Mouse (Mus musculus) bone marrow, adult 2 months (tissue): Measurements from ENCODE around the gene Gimap9. TPM values are rescaled to one million over a fixed set of nuclear protein-coding genes. Genes with fewer than 3 reads are reported as not detected.

ENCODE experiments used
- H3K27ac ChIP-seq: fragments of 200-500 bp; 2 replicates; pipeline ENCODE4 v1.5.1; 2012; ENCODE audit warnings: low read depth, mild to moderate bottlenecking, control low read depth, inconsistent platforms, low read length; ENCODE audit not compliant: control insufficient read depth, poor library complexity, insufficient read depth
- H3K4me1 ChIP-seq: fragments of 200-500 bp; 2 replicates; pipeline ENCODE4 v1.6.1; 2011; ENCODE audit warnings: low read length; ENCODE audit not compliant: control insufficient read depth, insufficient read depth
- H3K4me3 ChIP-seq: fragments of 200-500 bp; replicated peaks from 2 replicates; pipeline ENCODE3; 2011; ENCODE audit warnings: mild to moderate bottlenecking, low read depth, low read length, control low read depth; ENCODE audit not compliant: control insufficient read depth
- CTCF ChIP-seq: fragments of 200-500 bp; IDR thresholded peaks from 2 replicates; pipeline ENCODE4 v1.5.1; 2011; ENCODE audit warnings: low read length, control low read depth; ENCODE audit not compliant: control insufficient read depth, insufficient read depth
- POLR2A ChIP-seq: fragments of 200-500 bp; IDR thresholded peaks from 2 replicates; pipeline ENCODE4 v1.6.1; 2011; ENCODE audit warnings: low read depth, mild to moderate bottlenecking, control low read depth, low read length, borderline replicate concordance; ENCODE audit not compliant: control insufficient read depth
- WGBS: fragments of 180-500 bp; shearing (Covaris S2); methylation state at CpG from one replicate; pipeline ENCODE4 v1.1.7; 2018; 5-methylcytosine and 5-hydroxymethylcytosine counted together
- polyA plus RNA-seq: library from polyadenylated mRNA; stranded (reverse); fragments of >200 nt; gene quantifications from 2 replicates; pipeline ENCODE4 v1.2.4, GENCODE M21; 2011; ENCODE audit warnings: low replicate concordance; ENCODE audit not compliant: missing spikeins, insufficient read depth, insufficient read length

Gene Gimap9
- polyA plus RNA-seq, 1 experiment: 26.0 TPM

DNA sequence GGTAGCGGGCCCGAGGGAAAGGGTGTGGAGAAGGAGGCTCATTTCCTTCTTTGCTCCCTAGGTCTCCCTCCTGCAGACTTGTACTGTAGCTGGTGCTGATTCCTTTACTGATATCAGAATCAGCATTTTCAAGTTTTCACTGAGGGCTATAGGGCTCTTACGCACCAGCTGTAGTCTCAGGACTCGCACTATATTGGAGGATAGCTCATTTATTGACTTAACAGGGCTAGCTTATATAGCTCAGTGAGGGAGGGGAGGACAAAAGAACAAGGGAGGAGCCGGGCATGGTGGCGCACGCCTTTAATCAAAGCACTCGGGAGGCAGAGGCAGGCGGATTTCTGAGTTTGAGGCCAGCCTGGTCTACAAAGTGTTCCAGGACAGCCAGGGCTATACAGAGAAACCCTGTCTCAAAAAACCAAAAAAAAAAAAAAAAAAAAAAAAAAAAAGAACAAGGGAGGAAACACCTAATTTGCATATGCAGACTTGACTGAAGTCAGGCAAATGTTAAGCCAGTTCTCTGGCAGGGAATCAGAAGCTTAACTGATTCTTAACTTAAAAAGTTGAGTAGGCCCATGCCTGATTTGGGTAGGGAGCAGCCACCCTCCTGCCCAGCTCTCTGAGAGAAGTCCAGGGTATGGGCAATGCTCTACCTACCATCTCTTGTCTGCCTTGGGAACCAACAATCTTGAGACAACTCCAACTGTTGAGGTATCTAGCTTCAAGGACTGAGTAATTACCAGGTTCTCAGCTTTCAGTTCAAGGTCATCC, 1.5 kb upstream of the Gimap9 start:
- Histone ChIP-seq H3K27ac (peak overlapping the region; percentile 77; the same call in 1 of the 2 replicates), H3K4me1 (peaks cover 6% of the 10 kb centered on the region; the same call in 1 of the 2 replicates), H3K4me3 (no peak overlapping the region)
- 80% methylated on average over 9 of the region's 9 CpGs for WGBS
- TF ChIP-seq POLR2A: no peak
- TF ChIP-seq CTCF: no peak

DNA sequence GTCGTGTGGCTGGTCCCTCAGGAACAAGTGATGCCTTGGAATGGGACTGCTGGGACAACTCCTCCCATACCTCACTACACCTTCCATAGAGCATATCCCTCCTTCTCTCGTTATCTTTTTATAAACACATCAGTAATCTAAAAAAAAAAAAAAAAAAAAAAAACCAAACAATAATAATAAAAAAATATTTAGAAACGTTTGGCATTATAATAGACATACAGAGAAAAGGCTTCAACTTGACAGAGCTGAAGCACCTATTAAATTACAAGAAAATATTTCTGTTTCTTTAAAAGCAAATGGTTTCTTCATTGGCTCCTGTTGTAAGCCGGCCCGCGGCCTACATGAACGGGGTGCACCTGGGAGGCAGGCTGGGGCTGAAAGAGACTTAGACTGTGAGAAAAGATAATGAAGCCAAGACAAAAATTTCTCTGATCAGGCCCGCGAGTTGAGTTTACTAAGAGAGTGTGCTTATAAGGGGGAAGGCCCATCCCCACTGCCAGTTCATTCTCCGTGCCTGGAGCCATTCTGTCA, 464 bp upstream of the Gimap9 start:
- 25% methylated on average over 10 of the region's 10 CpGs for WGBS
- Histone ChIP-seq H3K27ac (peak overlapping the region; percentile 75), H3K4me1 (peaks cover 6% of the 10 kb centered on the region; the same call in 1 of the 2 replicates), H3K4me3 (peak overlapping the region; percentile 64)
- TF ChIP-seq POLR2A: no peak
- TF ChIP-seq CTCF: no peak

DNA sequence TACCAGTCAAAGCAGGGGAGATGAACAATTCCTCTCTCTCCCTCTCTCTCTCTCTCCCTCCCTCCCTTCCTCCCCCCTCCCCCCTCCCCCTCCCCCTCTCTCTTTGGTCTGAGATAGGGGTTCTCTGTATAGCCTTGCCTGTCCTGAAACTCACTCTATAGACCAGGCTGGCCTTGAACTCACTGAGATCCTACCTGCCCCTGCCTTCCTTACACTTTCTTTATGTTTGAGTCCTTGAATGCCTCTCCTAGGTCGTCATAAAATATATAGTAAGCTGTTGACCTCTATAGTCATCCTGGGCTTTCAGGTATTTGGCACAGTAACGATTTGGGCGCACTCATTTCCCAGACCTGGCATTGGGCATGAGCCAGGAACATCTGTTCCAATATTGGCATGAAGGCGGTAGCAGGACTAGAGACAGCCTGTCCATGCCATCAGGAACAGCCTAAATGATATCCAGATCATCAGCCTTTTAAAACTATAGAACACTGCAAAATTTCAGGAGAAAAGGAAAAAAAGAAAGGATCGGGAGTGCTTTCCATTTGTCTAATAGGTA, 1.0 kb downstream of the Gimap9 start:
- H3K4me1 ChIP-seq: peaks cover 6% of the 10 kb centered on the region; the same call in 1 of the 2 replicates
- H3K27ac ChIP-seq: peak overlapping the region; percentile 30; the same call in 1 of the 2 replicates
- no peak for TF ChIP-seq POLR2A
- TF ChIP-seq CTCF: no peak
- 49% methylated on average over 5 of the region's 5 CpGs for WGBS
- peak overlapping the region; percentile 50 for H3K4me3 ChIP-seq

DNA sequence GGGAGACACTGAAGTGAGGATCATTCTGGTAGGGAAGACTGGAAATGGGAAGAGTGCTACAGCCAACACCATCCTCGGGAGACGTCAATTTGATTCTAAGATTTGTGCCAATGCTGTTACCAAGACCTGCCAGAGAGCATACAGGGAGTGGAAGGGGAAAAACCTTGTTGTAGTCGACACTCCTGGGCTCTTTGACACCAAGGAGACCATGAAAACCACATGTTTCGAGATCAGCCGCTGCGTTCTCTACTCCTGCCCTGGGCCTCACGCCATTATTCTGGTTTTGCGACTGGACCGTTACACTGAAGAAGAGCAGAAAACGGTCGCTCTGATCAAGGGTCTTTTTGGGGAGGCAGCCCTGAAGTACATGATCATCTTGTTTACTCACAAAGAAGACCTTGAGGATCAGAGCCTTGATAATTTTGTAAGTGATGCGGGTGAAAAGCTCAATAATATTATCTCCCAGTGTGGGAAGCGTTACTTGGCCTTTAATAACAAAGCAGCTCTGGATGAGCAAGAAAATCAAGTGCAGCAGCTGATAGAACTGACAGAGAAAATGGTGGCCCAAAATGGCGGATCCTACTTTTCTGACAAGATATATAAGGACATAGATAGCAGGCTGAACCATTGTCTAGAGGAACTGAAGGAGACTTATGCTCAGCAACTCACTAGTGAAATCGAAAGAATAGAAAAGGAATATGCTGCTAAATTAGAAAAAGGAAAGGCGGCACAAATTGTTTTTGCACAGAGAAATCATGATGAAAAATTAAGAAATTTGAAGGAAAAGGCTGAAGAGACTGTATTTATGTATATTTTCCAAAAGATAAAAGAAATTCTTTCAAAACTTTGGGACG, 1.8 kb downstream of the Gimap9 start:
- Histone ChIP-seq H3K27ac (no peak overlapping the region; the same call in 1 of the 2 replicates), H3K4me3 (peak overlapping the region; percentile 12), H3K4me1 (peaks cover 6% of the 10 kb centered on the region; the same call in 1 of the 2 replicates)
- WGBS: 75% methylated on average over 17 of the region's 17 CpGs
- TF ChIP-seq CTCF (no peak), POLR2A (no peak)

DNA sequence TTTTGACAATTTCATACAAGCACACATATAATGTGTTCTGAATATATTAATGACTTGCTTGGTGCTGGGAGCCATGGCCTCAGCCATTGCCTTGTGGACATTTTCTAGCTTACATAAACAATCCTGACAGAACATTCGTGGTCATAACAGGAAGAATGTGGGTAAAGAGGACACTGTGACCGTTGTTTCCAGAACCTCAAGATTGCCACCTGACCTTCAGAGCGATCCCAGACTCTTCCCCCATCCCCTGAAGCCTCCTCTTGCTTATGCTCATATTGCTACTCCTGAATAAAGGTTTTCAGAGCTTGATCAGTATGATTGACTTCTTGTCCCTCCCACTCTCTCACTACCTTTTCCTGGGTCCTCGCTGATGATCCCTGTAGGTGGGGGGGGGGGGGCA, 2.5 kb downstream of the Gimap9 start:
- H3K27ac ChIP-seq: no peak overlapping the region
- TF ChIP-seq CTCF (no peak), POLR2A (no peak)
- no peak overlapping the region for H3K4me3 ChIP-seq
- 18% methylated on average over 4 of the region's 4 CpGs for WGBS
- peaks cover 6% of the 10 kb centered on the region; the same call in 1 of the 2 replicates for H3K4me1 ChIP-seq

DNA sequence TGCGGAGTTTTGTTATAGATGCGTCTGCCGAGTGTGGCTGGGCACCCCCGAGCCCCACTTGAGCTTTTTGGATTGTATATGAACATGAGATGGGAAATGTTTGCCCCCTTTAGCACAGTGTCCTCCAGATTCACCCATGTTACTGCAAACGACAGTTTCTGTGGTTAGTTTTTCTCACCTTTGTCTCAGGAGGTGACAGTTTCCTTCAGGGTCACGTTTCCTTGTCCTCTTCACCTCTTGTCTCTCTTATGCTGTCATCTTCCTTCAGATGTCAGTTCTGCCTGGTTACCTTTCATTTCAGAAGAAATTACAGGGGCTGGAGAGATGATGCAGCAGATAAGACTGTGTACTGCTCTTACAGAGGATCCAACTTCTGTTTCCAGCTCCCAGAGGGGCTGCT, 3.8 kb downstream of the Gimap9 start:
- H3K4me1 ChIP-seq: peaks cover 7% of the 10 kb centered on the region; the same call in 1 of the 2 replicates
- no peak overlapping the region for H3K27ac ChIP-seq
- no peak for TF ChIP-seq POLR2A
- no peak for TF ChIP-seq CTCF
- H3K4me3 ChIP-seq: no peak overlapping the region
- 63% methylated on average over 6 of the region's 6 CpGs for WGBS

DNA sequence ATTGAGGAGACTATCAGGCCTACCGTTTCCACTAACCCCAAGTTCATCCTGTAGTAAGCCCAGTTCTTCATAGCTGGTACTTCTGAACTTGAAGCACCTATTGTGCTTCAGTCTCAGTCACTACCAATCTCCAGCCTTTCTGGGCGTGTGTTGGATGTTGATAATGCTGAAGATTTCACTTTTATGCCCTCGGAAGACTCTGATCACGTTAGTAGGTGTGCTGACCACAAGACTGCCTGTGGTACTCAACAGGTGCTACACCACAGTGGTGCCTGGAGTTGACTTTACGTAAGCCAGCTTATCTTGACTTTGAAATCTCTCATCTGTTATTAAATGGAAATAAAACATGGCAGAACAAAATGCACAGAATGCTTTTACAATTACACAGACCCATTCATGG, 4.5 kb downstream of the Gimap9 start:
- WGBS: 54% methylated on average over 5 of the region's 5 CpGs
- Histone ChIP-seq H3K4me1 (peaks cover 6% of the 10 kb centered on the region; the same call in 1 of the 2 replicates), H3K4me3 (no peak overlapping the region), H3K27ac (no peak overlapping the region)
- no peak for TF ChIP-seq CTCF

DNA sequence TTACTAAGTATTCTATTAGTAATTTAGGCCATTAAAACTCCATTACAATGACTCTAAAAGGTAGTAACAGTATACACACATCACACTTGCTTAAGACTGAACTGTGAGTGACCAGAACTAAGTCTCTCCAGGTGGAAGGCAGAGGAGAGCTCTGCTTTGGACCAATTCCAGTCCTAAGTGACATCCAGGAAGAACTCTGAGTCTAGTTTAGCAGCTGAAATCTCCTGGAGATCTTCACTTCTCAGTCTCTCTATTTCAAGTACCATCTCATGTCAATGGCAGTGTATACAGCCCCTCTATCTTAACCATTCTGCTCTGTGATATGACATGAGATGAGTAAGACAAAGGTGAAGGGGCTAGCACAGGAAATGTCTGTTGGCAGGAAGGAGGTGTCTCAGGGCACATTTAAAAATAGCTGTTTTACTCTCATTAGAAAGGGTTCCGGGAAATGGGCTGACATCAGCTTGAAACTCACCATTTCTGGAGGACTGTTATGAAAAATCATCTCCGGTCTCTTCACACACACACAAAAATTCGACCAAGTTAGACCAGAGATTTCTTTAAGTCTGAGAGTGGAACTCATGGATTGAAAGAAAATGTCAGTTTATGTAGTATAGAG, 5.7 kb downstream of the Gimap9 start:
- no peak overlapping the region for H3K4me3 ChIP-seq
- TF ChIP-seq POLR2A (no peak), CTCF (no peak)
- H3K27ac ChIP-seq: no peak overlapping the region
- WGBS: 17% methylated on average over 3 of the region's 3 CpGs
- H3K4me1 ChIP-seq: peaks cover 6% of the 10 kb centered on the region; the same call in 1 of the 2 replicates
